10 mouse cellular contexts compared by ENCODE assay signal in genomic region chrX:170674885-170675876, GRCm38 (mm10). TPM values are rescaled to one million over a fixed set of nuclear protein-coding genes. Genes with fewer than 3 reads are reported as not detected.
DNase-seq lines count a peak whose midpoint lies in the region; ATAC-seq and TF ChIP-seq lines count a peak whose summit lies in the region.
"Had no signal": no experiment of that assay in that cellular context is flagged by ENCODE, and none has a peak within 500 bp of the region (broad histone marks: within the 10 kb centered on the region; RNA-seq: fewer than 3 reads in every experiment).

No protein-coding gene starts in this region.

- 79% methylated on average over 39 of the region's 39 CpGs for WGBS in liver, embryonic 13.5 days (ENCODE audit: insufficient replicate concordance)
- 75% methylated on average over 30 of the region's 39 CpGs for WGBS in hindbrain, embryonic 15.5 days
- 89% methylated on average over 37 of the region's 39 CpGs for whole genome bisulfite sequencing in midbrain, postnatal 0 days

- H3K27ac ChIP-seq in liver, embryonic 13.5 days = no peak overlapping the region
- no peak overlapping the region for H3K27ac ChIP-seq in hindbrain, embryonic 15.5 days (replicated peaks)
- H3K27ac ChIP-seq in midbrain, postnatal 0 days (ENCODE audit: low read depth, low read length) = no peak overlapping the region

- H3K9ac ChIP-seq in liver, embryonic 13.5 days = no peak overlapping the region
- H3K9ac ChIP-seq in hindbrain, embryonic 15.5 days = no peak overlapping the region
- H3K9ac ChIP-seq in midbrain, postnatal 0 days (replicated peaks; ENCODE audit: low read length, poor library complexity, severe bottlenecking) = no peak overlapping the region

- H3K4me1 ChIP-seq in liver, embryonic 13.5 days (replicated peaks) = no peaks in the 10 kb centered on the region
- no peaks in the 10 kb centered on the region for H3K4me1 ChIP-seq in hindbrain, embryonic 15.5 days (replicated peaks)
- H3K4me1 ChIP-seq in midbrain, postnatal 0 days (ENCODE audit: insufficient read depth, low read length) = no peaks in the 10 kb centered on the region

- peak; percentile 19 for DNase-seq in adrenal gland, postnatal 14 days
- DNase-seq in adrenal gland, adult 8-10 months = no peak
- no peak for DNase-seq in liver, embryonic 13.5 days
- no peak for DNase-seq in liver
- DNase-seq in brain, adult 2 months (ENCODE audit: low read depth, low spot score) = peak; percentile 82
- peak; percentile 66 for DNase-seq in midbrain, postnatal 0 days (ENCODE audit: low spot score)
- DNase-seq in layer of hippocampus, postnatal 36 days = no peak

- no peaks in the 10 kb centered on the region for H3K27me3 ChIP-seq in liver, embryonic 13.5 days
- no peaks in the 10 kb centered on the region for H3K27me3 ChIP-seq in hindbrain, embryonic 15.5 days
- H3K27me3 ChIP-seq in midbrain, postnatal 0 days (ENCODE audit: insufficient read depth, low read length) = no peaks in the 10 kb centered on the region

- peak overlapping the region; percentile 21; the same call in 1 of the 2 replicates for H3K4me3 ChIP-seq in liver, embryonic 13.5 days (replicated peaks)
- no peak overlapping the region for H3K4me3 ChIP-seq in hindbrain, embryonic 15.5 days
- 0 out of 2 replicates have a peak overlapping the region, but pooled peaks have one; percentile 9 for H3K4me3 ChIP-seq in midbrain, postnatal 0 days (ENCODE audit: low read depth, low read length)

- peak; percentile 31; the same call in 1 of the 2 replicates for ATAC-seq in liver, embryonic 13.5 days (ENCODE audit: low read depth)
- peak; percentile 29; the same call in 1 of the 2 replicates for ATAC-seq in hindbrain, embryonic 15.5 days (ENCODE audit: low FRiP score, low read depth)
- peak; percentile 42; the same call in 1 of the 2 replicates for ATAC-seq in midbrain, postnatal 0 days (ENCODE audit: low FRiP score)

- H3K4me2 ChIP-seq in liver, embryonic 13.5 days = no peak overlapping the region
- H3K4me2 ChIP-seq in hindbrain, embryonic 15.5 days = no peak overlapping the region
- H3K4me2 ChIP-seq in midbrain, postnatal 0 days (ENCODE audit: low read depth, low read length, poor library complexity, severe bottlenecking) = no peak overlapping the region

- peaks cover 56% of the 10 kb centered on the region for H3K9me3 ChIP-seq in liver, embryonic 13.5 days (replicated peaks)
- H3K9me3 ChIP-seq in hindbrain, embryonic 15.5 days = peaks cover 15% of the 10 kb centered on the region
- peaks cover 22% of the 10 kb centered on the region for H3K9me3 ChIP-seq in midbrain, postnatal 0 days (ENCODE audit: low read length)

- no peak for TF ChIP-seq CTCF in midbrain, postnatal 0 days (IDR thresholded peaks at IDR 0.05)

- peaks cover 51% of the 10 kb centered on the region for H3K36me3 ChIP-seq in liver, embryonic 13.5 days
- peaks cover 13% of the 10 kb centered on the region; the same call in 1 of the 2 replicates for H3K36me3 ChIP-seq in hindbrain, embryonic 15.5 days
- peaks cover 7% of the 10 kb centered on the region; the same call in 1 of the 2 replicates for H3K36me3 ChIP-seq in midbrain, postnatal 0 days (ENCODE audit: insufficient read depth, low read length)

RNA-seq across cellular contexts. Expression of gene Asmt, which starts 2.7 kb away (rescaled TPM):
- total RNA-seq in adrenal gland, postnatal 14 days (2021) = not detected in 2 replicates
- not detected for total RNA-seq in adrenal gland, adult 8-10 months (2022)
- polyA plus RNA-seq in liver, embryonic 13.5 days (2015; fragmentation: Nextera tagmentation; extraction: Ambion mirVana) = not detected in 2 replicates
- polyA plus RNA-seq in hindbrain, embryonic 15.5 days (2015; fragmentation: Nextera tagmentation; extraction: Ambion mirVana) = not detected in 2 replicates
- total RNA-seq in midbrain, postnatal 0 days (2014; rRNA removed) = not detected in 2 replicates
- polyA plus RNA-seq in midbrain, postnatal 0 days (2015; fragmentation: Nextera tagmentation; extraction: Ambion mirVana) = not detected in 2 replicates
- total RNA-seq in layer of hippocampus, postnatal 36 days (2021) = not detected
- total RNA-seq: left cerebral cortex, postnatal 14 days had no signal
- polyA plus RNA-seq: C2C12 had no signal

Comparison
In these comparisons a context has a peak if more than half of its experiments do, and no peak if none do; other contexts are left out.
1. DNase-seq: peak in adrenal gland, postnatal 14 days (single experiment), brain, adult 2 months (single experiment) and midbrain, postnatal 0 days (single experiment); none in adrenal gland, adult 8-10 months (single experiment), liver, embryonic 13.5 days (single experiment), liver (single experiment) and layer of hippocampus, postnatal 36 days (0 of 2).
2. Peak in every context shown above with its lines, with median percentiles within 50 percentile points of each other: ATAC-seq.